Mouse (Mus musculus) adrenal gland, adult 18-20 months (tissue): Measurements from ENCODE around the gene Lce1a1. TPM values are rescaled to one million over a fixed set of nuclear protein-coding genes. Genes with fewer than 3 reads are reported as not detected.

Experiments used
- DNase-seq, 2 experiments: peaks; one replicate each; pipeline ENCODE4 v3.0.0; 2021 to 2022; ENCODE audit warnings: low spot score in 2 of 2
- long read RNA-seq, 2 experiments: library from polyadenylated mRNA; stranded (forward); transcript quantifications; one replicate each; pipeline ENCODE4 v2.0.0; 2021
- total RNA-seq, 2 experiments: library from RNA; stranded (reverse); gene quantifications; 1 replicate in 1 of 2; 2 replicates in 1 of 2; pipeline ENCODE4 v1.2.3; 2021

Lce1a1 gene
- not detected for total RNA-seq
- long read RNA-seq, experiment 1: 0 reads
- long read RNA-seq, experiment 2: 0 reads

- no peak for DNase-seq
These were observed at the start of gene Lce1a1 for GRCm38 (mm10) chr3:92648207-92648606. Gene Lce1a1, minus strand, starts transcription at chr3:92648307.

GRCm38 (mm10) chr3:92694613-92695012 is 46.5 kb upstream of the Lce1a1 start:
- DNase-seq: no peak

- DNase-seq: no peak
These were observed 43.6 kb upstream of the Lce1a1 start for GRCm38 (mm10) chr3:92691688-92692087.

- DNase-seq: peak in 1 of 2 experiments; percentile 7
These were observed 41.0 kb upstream of the Lce1a1 start for GRCm38 (mm10) chr3:92689154-92689553.

- no peak for DNase-seq
These were observed 39.0 kb upstream of the Lce1a1 start, which contains the start of gene Lce1d for GRCm38 (mm10) chr3:92687110-92687509. Gene Lce1d, minus strand, starts transcription at chr3:92687210.

GRCm38 (mm10) chr3:92678947-92679346 is 30.8 kb upstream of the Lce1a1 start, which contains the start of gene Lce1c:
Gene Lce1c, plus strand, starts transcription at chr3:92679247.
- DNase-seq: no peak

GRCm38 (mm10) chr3:92670215-92670614 is 22.1 kb upstream of the Lce1a1 start, which contains the start of gene Lce1a2:
Gene Lce1a2, minus strand, starts transcription at chr3:92670315.
- no peak for DNase-seq

GRCm38 (mm10) chr3:92656826-92657225 is 8.7 kb upstream of the Lce1a1 start, which contains the start of gene Lce1b:
Gene Lce1b, minus strand, starts transcription at chr3:92656926.
- no peak for DNase-seq

- no peak for DNase-seq
These were observed 8.3 kb downstream of the Lce1a1 start for GRCm38 (mm10) chr3:92639854-92640253.

- DNase-seq: no peak
These were observed 9.5 kb downstream of the Lce1a1 start for GRCm38 (mm10) chr3:92638653-92638991.

GRCm38 (mm10) chr3:92637745-92638652 is 10.1 kb downstream of the Lce1a1 start:
- DNase-seq: no peak

- no peak for DNase-seq
These were observed 26.5 kb downstream of the Lce1a1 start, which contains the start of gene Lce6a for GRCm38 (mm10) chr3:92621560-92621959. Gene Lce6a, minus strand, starts transcription at chr3:92621660.

GRCm38 (mm10) chr3:92609804-92610203 is 38.3 kb downstream of the Lce1a1 start:
- DNase-seq: no peak

GRCm38 (mm10) chr3:92607392-92607791 is 40.7 kb downstream of the Lce1a1 start, which contains the start of gene 2210017I01Rik:
Gene 2210017I01Rik, minus strand, starts transcription at chr3:92607492.
- DNase-seq: no peak

GRCm38 (mm10) chr3:92602169-92602568 is 45.9 kb downstream of the Lce1a1 start:
- no peak for DNase-seq

GRCm38 (mm10) chr3:92600456-92600855 is 47.7 kb downstream of the Lce1a1 start:
- no peak for DNase-seq

GRCm38 (mm10) chr3:92599973-92600372 is 48.1 kb downstream of the Lce1a1 start:
- no peak for DNase-seq

GRCm38 (mm10) chr3:92598429-92598828 is 49.7 kb downstream of the Lce1a1 start:
- no peak for DNase-seq
